Mouse (Mus musculus) liver, embryonic 11.5 days (tissue): Measurements from ENCODE around the gene Specc1. TPM values are rescaled to one million over a fixed set of nuclear protein-coding genes. Genes with fewer than 3 reads are reported as not detected.

ENCODE experiments used
- ATAC-seq: fragments of 200-750 bp; cut with Nextera tagmentation; replicated peaks from 2 replicates; pipeline ENCODE4 v1.8.0; 2017; ENCODE audit warnings: moderate number of reproducible peaks, mild to moderate bottlenecking, moderate TSS enrichment, moderate library complexity; ENCODE audit not compliant: low FRiP score
- DNase-seq: peaks from one replicate; pipeline ENCODE4 v3.0.0-alpha.2; 2017; ENCODE audit warnings: low spot score
- H3K27ac ChIP-seq: fragments of 300-500 bp; sonication (generic); 2 replicates; pipeline ENCODE4 v1.5.1; 2014; ENCODE audit warnings: mild to moderate bottlenecking, low read depth, low read length, control low read depth
- H3K27me3 ChIP-seq: fragments of 300-500 bp; sonication (generic); replicated peaks from 2 replicates; pipeline ENCODE4 v1.6.1; 2014; ENCODE audit warnings: low read length, mixed read lengths; ENCODE audit not compliant: control insufficient read depth, insufficient read depth
- H3K36me3 ChIP-seq: fragments of 300-500 bp; sonication (generic); 2 replicates; pipeline ENCODE4 v1.6.1; 2014; ENCODE audit warnings: mild to moderate bottlenecking, low read length, moderate library complexity, mixed read lengths; ENCODE audit not compliant: control insufficient read depth, insufficient read depth
- H3K4me1 ChIP-seq: fragments of 300-500 bp; sonication (generic); replicated peaks from 2 replicates; pipeline ENCODE4 v1.6.1; 2014; ENCODE audit warnings: low read length, mixed read lengths; ENCODE audit not compliant: control insufficient read depth, insufficient read depth
- H3K4me2 ChIP-seq: fragments of 300-500 bp; sonication (generic); 2 replicates; pipeline ENCODE4 v1.6.1; 2014; ENCODE audit warnings: mild to moderate bottlenecking, control low read depth, moderate library complexity
- H3K4me3 ChIP-seq: fragments of 300-500 bp; sonication (generic); 2 replicates; pipeline ENCODE4 v1.5.1; 2014; ENCODE audit warnings: low read depth, low read length, control low read depth
- H3K9ac ChIP-seq: fragments of 300-500 bp; sonication (generic); 2 replicates; pipeline ENCODE4 v1.6.1; 2014; ENCODE audit warnings: low read depth, low read length, control low read depth
- H3K9me3 ChIP-seq: fragments of 300-500 bp; sonication (generic); 2 replicates; pipeline ENCODE4 v1.6.1; 2016; ENCODE audit warnings: low read length, inconsistent platforms, mixed read lengths; ENCODE audit not compliant: control insufficient read depth
- WGBS: fragments of 180-500 bp; shearing (Covaris S2); extraction: QIAGEN DNeasy Blood & Tissue Kit; methylation state at CpG from one replicate; pipeline ENCODE4 v1.1.7; 2014; 5-methylcytosine and 5-hydroxymethylcytosine counted together
- polyA plus RNA-seq: library from polyadenylated mRNA; unstranded; fragments of >200 nt; fragmentation: Nextera tagmentation; extraction: Ambion mirVana; gene quantifications from 2 replicates; pipeline ENCODE4 v1.2.1, GENCODE M21; 2014

Gene Specc1
- polyA plus RNA-seq, 1 experiment from 2014 or later, result 23.6 TPM

DNA sequence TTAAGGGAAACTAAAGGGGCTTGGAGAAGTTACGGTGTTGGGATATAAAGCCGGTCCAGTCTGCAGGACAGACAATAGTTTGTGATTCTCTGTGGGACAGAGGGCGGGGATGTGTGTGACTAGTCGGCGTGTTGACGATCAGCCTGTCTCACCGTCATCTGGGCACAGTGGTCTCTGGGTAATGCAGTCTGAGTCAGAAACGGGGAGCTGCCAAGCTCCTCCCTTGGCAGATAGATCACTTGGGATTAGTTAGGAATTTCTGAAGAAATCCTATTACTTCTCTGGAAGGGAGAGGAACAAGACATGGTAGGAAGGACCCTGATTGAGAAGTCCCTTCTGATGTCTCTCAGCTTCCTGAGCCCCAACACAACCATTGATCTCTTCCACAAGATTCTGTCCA, 287.3 kb downstream of the Specc1 start:
- WGBS, result 82% methylated on average over 8 of the region's 8 CpGs
- Histone ChIP-seq H3K27me3 (peaks cover 5% of the 10 kb centered on the region), H3K4me1 (no peaks in the 10 kb centered on the region), H3K27ac (no peak overlapping the region), H3K4me2 (no peak overlapping the region), H3K9ac (no peak overlapping the region), H3K4me3 (no peak overlapping the region), H3K9me3 (no peaks in the 10 kb centered on the region), H3K36me3 (no peaks in the 10 kb centered on the region)
- no peak for ATAC-seq
- DNase-seq, result no peak

DNA sequence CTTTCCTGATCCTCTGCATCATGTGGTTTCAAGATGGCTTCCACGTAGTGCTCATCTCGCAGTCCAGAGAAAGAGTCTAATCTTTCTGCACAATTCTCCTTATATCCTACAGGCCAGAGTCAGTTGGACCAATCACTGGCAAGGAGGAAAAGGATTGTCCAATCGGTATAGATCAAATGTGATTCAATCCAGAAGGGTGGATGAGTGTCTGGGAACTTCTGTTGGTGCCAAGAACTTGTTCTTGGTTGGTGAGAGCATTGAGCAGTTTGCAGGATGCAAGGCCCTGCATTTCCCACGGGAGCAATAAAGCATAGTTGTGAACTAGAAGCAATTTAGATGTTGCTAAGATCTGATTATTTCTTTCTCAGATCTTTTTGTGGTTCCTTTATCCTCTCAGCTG, 287.9 kb downstream of the Specc1 start:
- no peak for ATAC-seq

DNA sequence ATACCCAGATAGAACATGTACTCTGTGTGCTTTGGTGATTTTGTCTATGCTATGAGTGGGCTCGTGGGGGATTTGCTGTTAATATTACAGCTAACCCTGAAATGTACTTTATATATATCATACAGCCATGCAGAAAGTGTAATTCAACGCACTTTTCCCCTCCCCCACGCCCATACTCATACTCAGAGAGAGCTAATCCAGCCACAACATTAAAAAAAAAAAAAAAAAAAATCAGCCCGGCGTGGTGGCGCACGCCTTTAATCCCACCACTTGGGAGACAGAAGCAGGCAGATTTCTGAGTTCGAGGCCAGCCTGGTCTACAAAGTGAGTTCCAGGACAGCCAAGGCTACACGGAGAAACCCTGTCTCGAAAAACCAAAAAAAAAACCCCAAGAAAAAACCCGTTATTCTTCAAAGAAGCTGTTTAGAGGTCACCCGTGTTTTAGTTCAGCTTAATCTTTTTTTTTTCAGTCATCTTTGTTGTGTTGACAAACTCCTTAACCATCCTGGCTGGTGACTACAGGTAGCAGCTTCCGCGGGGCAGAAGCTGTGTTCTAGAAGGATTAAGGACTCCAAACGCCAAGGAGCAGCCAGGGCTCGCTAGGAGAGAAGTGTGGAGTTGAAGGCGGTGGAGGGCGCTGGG, 291.3 kb downstream of the Specc1 start:
- ATAC-seq (no peak), DNase-seq (no peak)
- H3K4me2 ChIP-seq, result peak overlapping the region; percentile 100
- peaks cover 6% of the 10 kb centered on the region; the same call in 1 of the 2 replicates for H3K4me1 ChIP-seq
- no peak overlapping the region for H3K27ac ChIP-seq
- no peaks in the 10 kb centered on the region for H3K9me3 ChIP-seq
- no peaks in the 10 kb centered on the region for H3K36me3 ChIP-seq
- peak overlapping the region; percentile 71 for H3K4me3 ChIP-seq
- 34% methylated on average over 18 of the region's 18 CpGs for WGBS
- peaks cover 29% of the 10 kb centered on the region for H3K27me3 ChIP-seq
- H3K9ac ChIP-seq, result peak overlapping the region; percentile 52

More for the DNA sequence above, 287.9 kb downstream of the Specc1 start:
- no peak overlapping the region for H3K4me2 ChIP-seq
- 78% methylated on average over 4 of the region's 4 CpGs for WGBS
- no peak for DNase-seq
- no peak overlapping the region for H3K9ac ChIP-seq
- no peak overlapping the region for H3K27ac ChIP-seq
- no peaks in the 10 kb centered on the region for H3K36me3 ChIP-seq
- H3K9me3 ChIP-seq, result no peaks in the 10 kb centered on the region
- H3K4me3 ChIP-seq, result no peak overlapping the region
- peaks cover 4% of the 10 kb centered on the region; the same call in 1 of the 2 replicates for H3K4me1 ChIP-seq
- H3K27me3 ChIP-seq, result peaks cover 11% of the 10 kb centered on the region

DNA sequence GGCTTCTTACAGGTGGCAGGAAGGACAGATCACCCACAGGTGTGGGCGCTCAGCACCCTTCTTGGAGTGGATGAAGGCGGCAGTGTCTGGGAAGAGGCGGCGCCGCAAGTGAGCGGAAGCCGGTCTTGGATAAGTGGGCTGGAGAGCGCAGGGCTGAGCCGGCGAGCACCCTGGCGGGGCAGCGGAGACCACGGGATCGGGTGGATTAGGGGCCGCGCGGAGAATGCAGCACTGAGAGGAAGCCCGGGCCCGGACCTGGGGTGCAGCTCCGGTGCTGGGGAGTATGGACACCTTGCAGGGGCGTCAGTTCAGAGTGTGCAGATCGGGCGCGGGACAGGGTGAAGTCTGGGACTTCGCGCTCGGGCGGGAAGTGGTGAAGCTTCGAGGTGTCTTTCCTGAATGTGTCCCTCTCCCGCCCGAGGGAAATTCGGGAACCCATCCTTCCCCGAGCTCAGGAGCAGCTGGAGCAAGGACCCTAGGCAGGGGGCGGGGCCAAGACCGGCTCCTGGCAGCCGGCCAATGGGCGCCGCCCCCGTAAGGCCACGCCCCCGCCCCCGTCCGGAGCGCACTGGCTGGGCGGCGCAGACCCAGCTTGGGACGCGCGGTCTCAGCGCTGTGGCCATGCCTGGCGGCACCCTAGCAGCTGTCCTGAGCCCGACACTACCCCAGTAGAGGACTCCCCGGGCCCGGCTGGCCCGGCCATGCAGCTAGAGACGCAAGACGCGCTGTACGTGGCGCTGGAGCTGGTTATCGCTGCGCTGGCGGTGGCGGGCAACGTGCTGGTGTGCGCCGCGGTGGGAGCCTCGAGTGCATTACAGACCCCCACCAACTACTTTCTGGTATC, 292.1 kb downstream of the Specc1 start, which contains the start of gene Adora2b:
Gene Adora2b (plus strand): TSS at position 584 of the 844 bp plus-strand sequence.
- DNase-seq, result peak; percentile 82
- no peaks in the 10 kb centered on the region for H3K9me3 ChIP-seq
- under 1% methylated on average over 69 of the region's 69 CpGs for WGBS
- H3K27me3 ChIP-seq, result peaks cover 29% of the 10 kb centered on the region
- H3K27ac ChIP-seq, result no peak within 1 kb of the TSS
- H3K4me1 ChIP-seq, result peaks cover 6% of the 10 kb centered on the region; the same call in 1 of the 2 replicates
- H3K36me3 ChIP-seq, result no peaks in the 10 kb centered on the region
- peak within 1 kb of the TSS; percentile 52 for H3K9ac ChIP-seq
- peak; percentile 90 for ATAC-seq
- peak within 1 kb of the TSS; percentile 71 for H3K4me3 ChIP-seq
- peak within 1 kb of the TSS; percentile 100 for H3K4me2 ChIP-seq

DNA sequence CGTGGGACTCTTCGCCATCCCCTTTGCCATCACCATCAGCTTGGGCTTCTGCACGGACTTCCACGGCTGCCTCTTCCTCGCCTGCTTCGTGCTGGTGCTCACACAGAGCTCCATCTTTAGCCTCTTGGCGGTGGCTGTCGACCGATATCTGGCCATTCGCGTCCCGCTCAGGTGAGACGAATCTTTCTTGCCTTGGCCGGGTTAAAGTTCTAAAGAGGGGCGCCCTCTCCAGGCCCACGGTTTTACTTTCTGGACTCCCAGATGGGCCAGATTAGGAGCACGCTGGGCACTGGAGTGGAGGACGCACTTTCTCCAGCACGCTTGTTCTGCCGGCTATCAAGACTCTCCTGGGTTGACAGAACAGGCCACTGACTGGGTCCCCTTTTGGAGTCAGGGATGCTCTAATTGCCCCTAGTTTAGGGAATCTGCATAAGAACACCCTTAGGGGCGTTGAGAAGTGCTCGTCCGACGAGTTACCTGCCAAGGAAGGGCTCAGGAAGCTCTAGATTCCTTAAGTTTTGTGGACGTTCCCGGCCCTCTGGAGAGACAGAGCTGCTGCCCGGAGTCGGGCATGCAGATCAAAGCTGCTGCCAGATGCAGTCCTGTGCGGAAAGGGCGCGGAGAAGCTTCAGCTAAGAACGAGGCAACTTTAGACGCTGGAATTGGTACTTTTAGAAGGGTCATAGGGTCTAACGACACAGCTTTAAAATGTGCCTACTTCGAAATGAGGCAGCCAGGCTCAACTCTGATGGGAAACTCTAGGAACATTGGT, 292.9 kb downstream of the Specc1 start:
- 6% methylated on average over 35 of the region's 35 CpGs for WGBS
- H3K9ac ChIP-seq, result peak overlapping the region; percentile 10; the same call in 1 of the 2 replicates
- DNase-seq, result peak; percentile 64
- H3K4me3 ChIP-seq, result peak overlapping the region; percentile 71
- peak overlapping the region; percentile 100 for H3K4me2 ChIP-seq
- no peaks in the 10 kb centered on the region for H3K9me3 ChIP-seq
- H3K27ac ChIP-seq, result no peak overlapping the region
- peaks cover 29% of the 10 kb centered on the region for H3K27me3 ChIP-seq
- no peaks in the 10 kb centered on the region for H3K36me3 ChIP-seq
- peaks cover 6% of the 10 kb centered on the region; the same call in 1 of the 2 replicates for H3K4me1 ChIP-seq
- peak; percentile 13; the same call in 1 of the 2 replicates for ATAC-seq

DNA sequence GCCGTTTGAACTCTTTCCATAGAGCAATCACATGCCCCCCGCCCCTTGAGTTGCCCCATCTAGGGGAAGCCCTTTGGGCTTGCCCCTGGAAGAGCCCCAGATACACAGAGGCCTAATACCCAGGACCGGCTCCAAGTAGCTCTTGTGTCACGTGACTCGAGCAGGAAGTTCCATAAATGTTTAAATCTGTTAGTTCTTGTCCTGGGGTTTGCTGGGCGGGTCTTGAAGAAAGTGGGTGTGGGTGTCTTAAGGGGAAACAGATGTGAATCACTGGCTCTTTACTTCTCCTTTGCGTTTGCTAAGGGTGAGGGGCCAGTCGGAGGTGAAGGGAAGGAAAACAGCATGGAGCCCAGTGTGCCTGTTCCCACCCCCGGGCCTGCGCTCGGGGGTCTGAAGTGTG, 294.5 kb downstream of the Specc1 start:
- H3K4me3 ChIP-seq, result no peak overlapping the region
- peaks cover 29% of the 10 kb centered on the region for H3K27me3 ChIP-seq
- H3K27ac ChIP-seq, result no peak overlapping the region
- no peak overlapping the region for H3K9ac ChIP-seq
- WGBS, result 46% methylated on average over 11 of the region's 11 CpGs
- no peaks in the 10 kb centered on the region for H3K9me3 ChIP-seq
- no peak overlapping the region for H3K4me2 ChIP-seq
- peaks cover 6% of the 10 kb centered on the region; the same call in 1 of the 2 replicates for H3K4me1 ChIP-seq
- no peaks in the 10 kb centered on the region for H3K36me3 ChIP-seq
- DNase-seq (no peak), ATAC-seq (no peak)

DNA sequence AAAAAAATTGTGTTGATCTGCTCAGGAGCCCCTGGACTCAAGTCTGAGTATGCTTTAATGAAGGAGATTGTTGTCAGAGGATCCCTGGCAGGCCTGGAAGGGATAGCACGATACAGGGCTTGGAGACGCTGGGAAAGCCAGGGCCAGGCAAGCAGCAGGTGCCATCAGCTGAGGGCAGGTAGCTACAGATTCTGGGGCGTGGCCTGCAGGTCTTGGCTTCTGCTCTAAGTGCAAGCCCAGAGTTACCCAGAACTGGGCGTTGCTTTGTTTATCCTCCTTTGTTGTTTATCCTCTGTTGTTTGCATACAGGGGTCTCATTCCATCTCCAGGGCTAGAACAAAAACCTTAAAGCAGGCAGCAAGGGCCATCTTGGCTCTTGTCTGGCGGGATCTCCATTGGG, 296.8 kb downstream of the Specc1 start:
- Histone ChIP-seq H3K9me3 (no peaks in the 10 kb centered on the region), H3K27me3 (peaks cover 25% of the 10 kb centered on the region), H3K36me3 (no peaks in the 10 kb centered on the region), H3K9ac (no peak overlapping the region), H3K4me2 (no peak overlapping the region), H3K4me1 (peaks cover 6% of the 10 kb centered on the region; the same call in 1 of the 2 replicates), H3K4me3 (no peak overlapping the region), H3K27ac (no peak overlapping the region)
- ATAC-seq, result no peak
- no peak for DNase-seq
- 73% methylated on average over 5 of the region's 5 CpGs for WGBS

DNA sequence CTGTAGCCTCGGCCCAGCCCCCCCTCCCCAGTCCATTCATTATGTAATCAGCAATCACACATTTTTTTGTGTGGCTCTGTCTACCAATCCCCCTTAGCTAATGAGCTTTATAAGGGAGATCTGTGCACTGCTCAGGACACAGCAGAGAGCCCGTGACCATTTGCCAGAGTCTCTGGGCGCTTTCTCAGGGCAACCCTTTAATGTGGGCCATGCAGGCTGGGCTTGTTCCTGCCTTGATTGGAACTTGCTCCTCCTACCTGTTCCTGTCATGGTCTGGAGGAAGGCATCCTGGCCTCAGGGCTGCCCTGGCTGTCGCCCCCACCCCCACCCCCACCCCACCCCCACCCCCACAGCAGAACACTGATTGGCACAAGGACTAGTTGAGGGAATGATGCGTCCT, 302.7 kb downstream of the Specc1 start:
- H3K4me1 ChIP-seq, result no peaks in the 10 kb centered on the region
- 40% methylated on average over 5 of the region's 5 CpGs for WGBS
- no peak for ATAC-seq

More for the DNA sequence above, 302.7 kb downstream of the Specc1 start:
- Histone ChIP-seq H3K4me3 (no peak overlapping the region), H3K9me3 (no peaks in the 10 kb centered on the region), H3K27ac (no peak overlapping the region), H3K4me2 (no peak overlapping the region), H3K27me3 (no peaks in the 10 kb centered on the region; the same call in 1 of the 2 replicates), H3K9ac (no peak overlapping the region), H3K36me3 (no peaks in the 10 kb centered on the region)
- DNase-seq, result no peak
